Mouse (Mus musculus) forebrain, embryonic 16.5 days (tissue): ENCODE results near the gene Tcam1. TPM values are rescaled to one million over a fixed set of nuclear protein-coding genes. Genes with fewer than 3 reads are reported as not detected.

ENCODE experiments used
- ATAC-seq: fragments of 200-750 bp; cut with Nextera tagmentation; 2 replicates; pipeline ENCODE4 v1.8.0; 2017; ENCODE audit warnings: mild to moderate bottlenecking, moderate library complexity
- H3K27ac ChIP-seq: fragments of 300-500 bp; sonication (generic); 2 replicates; pipeline ENCODE4 v1.5.1; 2014; ENCODE audit warnings: low read length, control low read depth
- H3K27me3 ChIP-seq: fragments of 300-500 bp; sonication (generic); replicated peaks from 2 replicates; pipeline ENCODE4 v1.6.1; 2014; ENCODE audit warnings: low read length; ENCODE audit not compliant: control insufficient read depth, insufficient read depth
- H3K36me3 ChIP-seq: fragments of 300-500 bp; sonication (generic); 2 replicates; pipeline ENCODE4 v1.6.1; 2014; ENCODE audit not compliant: control insufficient read depth, insufficient read depth
- H3K4me1 ChIP-seq: fragments of 300-500 bp; sonication (generic); replicated peaks from 2 replicates; pipeline ENCODE4 v1.6.1; 2014; ENCODE audit warnings: low read length; ENCODE audit not compliant: control insufficient read depth, insufficient read depth
- H3K4me2 ChIP-seq: fragments of 300-500 bp; sonication (generic); 2 replicates; pipeline ENCODE4 v1.6.1; 2014; ENCODE audit warnings: mild to moderate bottlenecking, low read length, control low read depth
- H3K4me3 ChIP-seq: fragments of 300-500 bp; sonication (generic); replicated peaks from 2 replicates; pipeline ENCODE4 v1.5.1; 2014; ENCODE audit warnings: mild to moderate bottlenecking, low read length, control low read depth
- H3K9ac ChIP-seq: fragments of 300-500 bp; sonication (generic); replicated peaks from 2 replicates; pipeline ENCODE4 v1.6.1; 2014; ENCODE audit warnings: low read depth, low read length, control low read depth
- H3K9me3 ChIP-seq: fragments of 300-500 bp; sonication (generic); 2 replicates; pipeline ENCODE4 v1.6.1; 2016; ENCODE audit warnings: low read length; ENCODE audit not compliant: control insufficient read depth
- WGBS: fragments of 180-500 bp; shearing (Covaris S2); extraction: QIAGEN DNeasy Blood & Tissue Kit; methylation state at CpG from one replicate; pipeline ENCODE4 v1.1.7; 2014; 5-methylcytosine and 5-hydroxymethylcytosine counted together
- polyA plus RNA-seq: library from polyadenylated mRNA; unstranded; fragments of >200 nt; fragmentation: Nextera tagmentation; extraction: Ambion mirVana; gene quantifications from 2 replicates; pipeline ENCODE4 v1.2.1, GENCODE M21; 2015

The Tcam1 gene
- polyA plus RNA-seq, 1 experiment from 2014 or later, result 0.11 TPM

DNA sequence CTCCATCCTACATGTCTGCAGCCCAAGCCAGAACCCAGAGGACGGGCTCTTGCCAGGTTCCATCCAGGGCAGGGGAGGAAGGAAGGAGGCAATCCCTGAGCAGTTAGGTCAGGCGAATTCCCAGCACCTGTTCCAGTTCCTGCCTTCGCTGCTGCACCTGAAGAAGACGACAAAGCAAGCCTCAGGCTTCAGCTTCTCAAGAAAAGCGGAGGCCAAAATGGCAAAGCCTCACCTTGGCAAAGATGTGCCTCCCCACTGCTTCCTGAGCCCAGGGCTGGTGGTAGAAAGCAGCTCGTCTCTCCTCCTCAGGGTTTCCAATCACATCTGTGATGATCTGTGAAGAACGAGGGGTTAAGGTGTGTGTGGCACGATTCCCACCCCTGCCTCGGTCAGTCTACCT lies 12.5 kb upstream of the Tcam1 start:
- H3K9ac ChIP-seq, result no peak overlapping the region
- H3K27ac ChIP-seq, result no peak overlapping the region
- no peak for ATAC-seq
- H3K4me1 ChIP-seq, result peaks cover 13% of the 10 kb centered on the region
- H3K27me3 ChIP-seq, result no peaks in the 10 kb centered on the region
- H3K4me2 ChIP-seq, result no peak overlapping the region
- H3K36me3 ChIP-seq, result peaks cover 42% of the 10 kb centered on the region
- WGBS, result 92% methylated on average over 9 of the region's 9 CpGs
- H3K9me3 ChIP-seq, result no peaks in the 10 kb centered on the region
- no peak overlapping the region for H3K4me3 ChIP-seq

DNA sequence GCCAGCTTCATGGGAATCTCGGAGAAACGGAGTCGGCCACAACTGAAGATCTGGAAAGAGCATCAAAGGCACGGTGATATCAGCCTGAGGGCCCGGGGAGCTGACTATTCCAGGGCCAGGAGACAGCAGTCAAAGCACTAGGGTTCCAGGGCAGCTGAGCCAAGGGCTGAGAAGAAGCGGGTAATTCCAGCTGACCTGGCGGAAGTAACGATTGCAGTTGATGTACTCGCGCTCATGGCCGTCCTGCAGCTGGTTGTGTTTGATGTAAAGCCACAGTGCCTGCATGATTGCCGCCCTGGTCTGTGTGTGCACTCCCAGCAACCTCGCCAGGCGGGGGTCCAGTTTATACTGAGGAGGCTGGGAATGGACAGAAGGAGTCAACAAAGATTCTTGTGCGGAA lies 11.5 kb upstream of the Tcam1 start:
- H3K9ac ChIP-seq, result no peak overlapping the region
- no peaks in the 10 kb centered on the region for H3K9me3 ChIP-seq
- no peak overlapping the region for H3K27ac ChIP-seq
- no peak overlapping the region for H3K4me3 ChIP-seq
- no peaks in the 10 kb centered on the region for H3K27me3 ChIP-seq
- H3K36me3 ChIP-seq, result peaks cover 42% of the 10 kb centered on the region
- no peak overlapping the region for H3K4me2 ChIP-seq
- peaks cover 17% of the 10 kb centered on the region for H3K4me1 ChIP-seq
- ATAC-seq, result no peak
- 93% methylated on average over 15 of the region's 15 CpGs for WGBS

DNA sequence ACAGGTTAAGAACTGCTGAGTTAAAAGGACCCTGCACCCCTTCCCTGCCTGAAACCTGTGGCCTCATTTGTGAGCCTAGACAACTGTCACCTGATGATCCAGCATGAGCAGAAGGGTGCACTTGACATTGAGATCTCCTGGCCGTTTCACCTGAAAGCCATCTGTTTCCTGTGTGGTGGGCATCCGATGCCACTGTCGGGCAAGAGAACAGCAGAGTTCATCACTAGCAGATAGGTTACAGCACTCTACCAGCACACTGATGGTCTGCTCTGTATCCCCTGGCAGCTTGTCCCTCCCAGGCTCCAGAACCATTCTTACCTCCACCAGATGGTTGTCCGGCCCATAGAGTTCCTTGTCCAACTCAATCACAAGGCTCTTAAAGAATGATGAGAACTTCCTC lies 10.9 kb upstream of the Tcam1 start:
- 96% methylated on average over 4 of the region's 4 CpGs for WGBS
- Histone ChIP-seq H3K9me3 (no peaks in the 10 kb centered on the region), H3K27ac (no peak overlapping the region), H3K27me3 (no peaks in the 10 kb centered on the region), H3K4me3 (no peak overlapping the region), H3K4me2 (no peak overlapping the region), H3K4me1 (peaks cover 19% of the 10 kb centered on the region), H3K36me3 (peaks cover 42% of the 10 kb centered on the region), H3K9ac (no peak overlapping the region)
- ATAC-seq, result no peak

DNA sequence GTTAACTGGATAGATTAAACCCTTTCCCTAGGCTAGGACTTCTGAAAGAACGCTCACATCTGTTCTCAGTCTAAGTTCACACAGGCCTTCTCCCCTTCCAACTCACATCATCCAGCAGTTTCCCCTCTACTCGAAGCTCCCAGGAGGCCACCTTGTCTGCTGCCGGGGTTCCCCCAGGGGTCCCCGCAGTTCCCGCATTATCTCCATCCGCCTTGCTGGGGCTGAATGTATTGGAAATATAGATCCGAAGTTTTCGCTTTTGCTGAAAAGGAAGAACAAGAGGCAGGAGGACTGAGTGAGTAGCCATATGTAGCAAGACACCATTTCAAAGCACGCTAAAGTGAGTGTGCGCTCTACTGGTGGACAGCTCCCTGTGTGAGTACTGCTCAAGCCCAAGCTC lies 10.0 kb upstream of the Tcam1 start:
- H3K9ac ChIP-seq, result no peak overlapping the region
- no peak overlapping the region for H3K27ac ChIP-seq
- H3K4me2 ChIP-seq, result no peak overlapping the region
- H3K9me3 ChIP-seq, result no peaks in the 10 kb centered on the region
- peaks cover 24% of the 10 kb centered on the region for H3K4me1 ChIP-seq
- 90% methylated on average over 10 of the region's 10 CpGs for WGBS
- no peak for ATAC-seq
- H3K4me3 ChIP-seq, result no peak overlapping the region
- peaks cover 42% of the 10 kb centered on the region for H3K36me3 ChIP-seq
- no peaks in the 10 kb centered on the region for H3K27me3 ChIP-seq

DNA sequence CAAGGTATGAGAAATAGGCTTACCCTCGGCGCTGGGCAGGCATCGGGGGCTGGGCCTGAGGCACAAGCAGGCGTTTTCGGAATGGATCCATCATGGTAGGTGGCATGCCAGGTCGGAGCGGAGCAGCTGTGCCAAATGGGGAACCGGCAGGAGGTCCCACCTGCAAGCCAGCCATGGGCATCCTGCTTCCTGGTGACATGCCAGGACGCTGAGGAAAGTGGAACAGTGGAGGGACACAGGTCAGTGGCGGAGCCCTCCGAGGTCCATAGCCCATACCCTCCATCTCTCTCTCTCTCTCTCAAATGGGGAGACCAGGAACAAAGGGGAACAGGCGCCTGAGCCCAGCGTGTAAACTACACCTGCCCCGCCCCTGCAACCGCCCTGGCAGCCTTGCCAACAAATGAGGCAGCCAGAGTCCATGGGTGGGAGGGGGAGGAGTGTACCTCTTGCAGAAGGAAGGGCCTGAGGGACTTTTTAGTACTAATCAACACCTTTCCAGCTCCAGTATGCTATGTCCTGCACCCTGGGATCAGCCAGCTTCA lies 9.1 kb upstream of the Tcam1 start:
- Histone ChIP-seq H3K9ac (0 out of 2 replicates have a peak overlapping the region, but pooled peaks have one; percentile 15), H3K4me1 (peaks cover 29% of the 10 kb centered on the region), H3K27ac (no peak overlapping the region; the same call in 1 of the 2 replicates), H3K4me2 (no peak overlapping the region), H3K27me3 (no peaks in the 10 kb centered on the region), H3K4me3 (no peak overlapping the region), H3K36me3 (peaks cover 40% of the 10 kb centered on the region), H3K9me3 (no peaks in the 10 kb centered on the region)
- WGBS, result 69% methylated on average over 15 of the region's 15 CpGs
- no peak for ATAC-seq

DNA sequence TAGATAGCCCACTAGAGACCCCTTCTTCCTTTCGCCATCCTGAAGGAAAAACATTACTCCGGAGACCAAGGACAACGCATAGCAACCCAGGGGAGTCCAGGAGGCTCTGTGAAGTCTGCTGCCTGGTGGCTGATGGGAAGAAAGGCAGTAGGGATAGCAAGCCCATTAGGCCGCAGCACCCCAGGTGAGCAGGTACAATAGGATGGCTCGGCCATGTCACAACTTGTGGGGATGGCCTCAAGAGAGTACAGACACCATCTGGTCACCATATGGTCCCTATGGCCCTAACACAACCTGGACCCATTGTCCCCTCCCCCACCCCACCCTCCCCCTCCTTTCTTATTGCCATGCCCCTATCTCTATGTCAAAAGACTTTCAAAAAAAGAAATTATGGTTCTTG lies 8.6 kb upstream of the Tcam1 start:
- H3K9me3 ChIP-seq, result no peaks in the 10 kb centered on the region
- no peaks in the 10 kb centered on the region for H3K27me3 ChIP-seq
- peak overlapping the region; percentile 56 for H3K27ac ChIP-seq
- H3K4me1 ChIP-seq, result peaks cover 29% of the 10 kb centered on the region
- no peak overlapping the region for H3K9ac ChIP-seq
- peaks cover 36% of the 10 kb centered on the region for H3K36me3 ChIP-seq
- ATAC-seq, result no peak
- no peak overlapping the region for H3K4me3 ChIP-seq
- H3K4me2 ChIP-seq, result no peak overlapping the region
- 78% methylated on average over 5 of the region's 5 CpGs for WGBS

DNA sequence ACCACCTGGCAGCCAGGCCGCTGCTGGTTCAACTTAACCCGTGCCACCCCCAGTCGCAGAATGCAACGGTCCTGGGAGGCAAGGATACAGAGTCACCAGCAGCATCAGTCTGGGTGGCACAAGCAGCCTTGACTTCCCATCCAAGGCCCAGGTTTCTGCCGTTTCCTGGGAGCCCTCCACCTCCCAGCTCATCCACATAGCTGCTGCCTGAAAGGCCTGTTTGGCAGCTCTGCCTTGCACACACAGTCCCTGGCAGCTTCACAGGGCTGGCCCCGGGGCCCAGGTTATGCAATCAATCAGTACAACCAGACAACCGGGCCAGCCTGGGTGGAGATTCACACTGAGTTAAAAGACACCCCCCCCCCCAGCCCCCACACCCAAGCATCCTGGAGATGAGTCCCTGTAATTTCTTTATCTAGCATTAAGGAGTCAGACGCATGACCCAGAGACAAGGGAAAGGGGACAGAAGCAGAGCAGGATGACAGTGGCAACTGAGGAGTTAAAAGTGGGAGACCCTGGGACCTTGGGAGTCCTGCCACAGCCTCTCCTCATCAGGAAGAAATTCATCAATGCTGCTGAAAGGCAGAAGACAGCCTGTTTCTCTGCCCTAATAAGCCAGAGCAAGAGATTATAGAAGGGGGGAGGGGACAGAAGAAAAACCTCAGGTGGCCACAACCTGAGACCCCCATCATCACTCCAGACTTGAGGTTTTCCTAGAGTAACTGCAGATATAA lies 8.0 kb upstream of the Tcam1 start:
- Histone ChIP-seq H3K4me1 (peaks cover 33% of the 10 kb centered on the region), H3K36me3 (peaks cover 30% of the 10 kb centered on the region), H3K27me3 (no peaks in the 10 kb centered on the region), H3K27ac (peak overlapping the region; percentile 56), H3K9me3 (no peaks in the 10 kb centered on the region), H3K4me3 (no peak overlapping the region), H3K9ac (no peak overlapping the region), H3K4me2 (no peak overlapping the region; the same call in 1 of the 2 replicates)
- WGBS, result 71% methylated on average over 8 of the region's 8 CpGs
- no peak for ATAC-seq

DNA sequence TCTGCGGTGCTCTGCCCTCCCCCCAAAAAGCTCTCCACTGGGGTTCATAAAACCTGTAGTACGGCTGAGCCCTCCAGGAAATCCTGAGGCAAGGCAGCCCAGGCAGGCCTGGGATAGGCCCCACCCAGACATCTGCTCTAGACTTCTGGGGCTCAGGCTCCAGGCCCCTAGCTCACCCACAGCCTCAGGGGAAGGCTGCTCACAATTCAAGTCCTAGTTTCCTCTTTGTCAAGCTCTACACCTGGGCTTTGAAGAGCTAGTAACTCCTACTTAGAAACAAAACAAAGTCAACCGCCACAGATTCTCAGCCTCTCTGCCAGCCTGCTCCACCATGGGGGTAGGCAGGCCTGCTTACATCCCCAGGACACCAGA lies 7.4 kb upstream of the Tcam1 start:
- Histone ChIP-seq H3K4me1 (peaks cover 34% of the 10 kb centered on the region), H3K9ac (no peak overlapping the region), H3K36me3 (peaks cover 26% of the 10 kb centered on the region), H3K9me3 (no peaks in the 10 kb centered on the region), H3K4me3 (no peak overlapping the region), H3K27ac (peak overlapping the region; percentile 56), H3K4me2 (no peak overlapping the region), H3K27me3 (no peaks in the 10 kb centered on the region)
- no peak for ATAC-seq
- 57% methylated on average over 3 of the region's 3 CpGs for WGBS

DNA sequence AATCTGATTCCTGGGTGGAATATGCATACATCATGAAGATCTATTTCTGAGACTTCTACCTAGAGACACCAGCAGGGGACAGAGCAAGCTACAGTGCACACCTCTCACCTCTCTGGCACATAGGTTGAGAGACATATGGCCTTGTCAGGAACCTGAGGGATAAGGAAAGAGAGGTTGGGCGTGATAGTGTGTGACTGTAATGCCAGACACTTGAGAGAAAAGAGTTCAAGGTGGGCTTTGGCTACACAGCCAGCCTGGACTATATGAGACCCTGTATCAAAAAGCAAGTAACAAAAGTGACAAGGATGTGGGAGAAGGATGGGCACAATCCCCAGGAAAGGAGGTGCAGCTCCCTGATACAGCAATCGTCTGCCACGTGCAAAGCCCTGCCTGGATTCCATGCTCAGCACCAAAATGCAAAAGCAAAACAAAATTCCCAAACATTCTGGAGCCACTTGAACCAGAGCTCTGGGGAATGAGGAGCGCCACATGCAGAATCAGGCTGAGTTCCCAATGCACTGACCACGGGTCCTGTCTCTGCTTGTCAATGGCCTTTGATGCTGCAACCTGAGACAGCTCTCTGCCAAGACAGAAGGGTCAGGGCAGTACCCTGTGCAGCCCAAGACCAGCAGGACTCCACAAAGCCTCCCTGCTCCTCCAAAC lies 5.2 kb upstream of the Tcam1 start:
- 39% methylated on average over 5 of the region's 5 CpGs for WGBS
- peak overlapping the region; percentile 85 for H3K4me3 ChIP-seq
- H3K9ac ChIP-seq, result peak overlapping the region; percentile 90
- peaks cover 7% of the 10 kb centered on the region; the same call in 1 of the 2 replicates for H3K36me3 ChIP-seq
- peaks cover 36% of the 10 kb centered on the region for H3K4me1 ChIP-seq
- peak overlapping the region; percentile 85 for H3K27ac ChIP-seq
- H3K4me2 ChIP-seq, result peak overlapping the region; percentile 71
- no peaks in the 10 kb centered on the region for H3K9me3 ChIP-seq
- ATAC-seq, result no peak
- no peaks in the 10 kb centered on the region for H3K27me3 ChIP-seq
